Mouse (Mus musculus) left cerebral cortex, adult 8-10 months (tissue): ENCODE measurements around the gene Cd7. TPM values are rescaled to one million over a fixed set of nuclear protein-coding genes. Genes with fewer than 3 reads are reported as not detected.
"Not testable (repeated sequence)": the region's sequence is repeated elsewhere in the genome, so short reads cannot be mapped to it uniquely, and the experiment has no call there.

ENCODE experiments used
- DNase-seq, 2 experiments: peaks; one replicate each; pipeline ENCODE4 v3.0.0; 2022; ENCODE audit warnings: low spot score in 2 of 2
- total RNA-seq, 4 experiments: library from RNA; stranded (reverse); gene quantifications; 2 replicates each; pipeline ENCODE4 v1.2.4; 2022

Gene Cd7
- 1 to 10 TPM; 1.3 to 2.7 (median 1.4) TPM for total RNA-seq

DNA sequence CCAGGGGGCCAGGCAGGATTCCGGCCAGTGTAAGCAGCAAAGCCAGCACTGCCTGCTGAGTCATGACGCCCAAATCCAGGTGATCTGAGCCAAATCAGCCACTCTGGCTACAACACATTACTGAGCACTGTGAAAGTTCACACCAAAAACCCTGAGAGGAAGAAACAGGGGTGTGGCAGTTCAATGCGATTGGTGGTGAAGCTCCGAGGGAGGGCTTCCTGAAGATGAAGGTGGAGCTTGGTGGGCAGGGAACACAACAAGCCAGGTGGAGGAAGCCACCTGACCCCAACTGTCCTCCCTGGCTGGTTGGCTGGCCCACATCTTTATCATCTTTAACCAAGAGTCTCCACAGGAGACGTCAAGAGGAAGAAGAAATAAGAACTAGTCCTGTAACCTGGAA lies at the start of gene Cd7:
Cd7 (minus strand) TSS at position 117 of the 400 bp plus-strand sequence.
- peak in 1 of 2 experiments; percentile 30 for DNase-seq

DNA sequence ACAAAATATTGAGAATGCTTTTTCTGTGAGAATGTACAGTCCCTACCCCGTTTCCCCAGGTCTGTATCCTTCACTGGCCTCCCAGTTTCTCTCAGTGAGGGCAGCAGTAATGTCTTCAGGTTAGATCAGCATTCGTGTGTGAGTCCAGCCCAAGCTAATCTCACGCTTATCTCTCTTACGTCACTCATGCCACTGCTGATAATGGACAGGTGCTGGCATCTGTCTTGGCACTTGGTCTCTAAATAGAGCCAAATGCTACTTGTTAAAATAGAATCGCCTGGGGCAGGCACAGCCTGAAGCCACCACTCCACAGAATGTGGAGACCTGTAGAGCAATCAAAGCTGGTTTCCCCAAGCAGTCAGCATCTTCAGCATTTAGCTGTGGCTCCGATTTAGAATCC lies 49.8 kb upstream of the Cd7 start:
- DNase-seq = no peak

DNA sequence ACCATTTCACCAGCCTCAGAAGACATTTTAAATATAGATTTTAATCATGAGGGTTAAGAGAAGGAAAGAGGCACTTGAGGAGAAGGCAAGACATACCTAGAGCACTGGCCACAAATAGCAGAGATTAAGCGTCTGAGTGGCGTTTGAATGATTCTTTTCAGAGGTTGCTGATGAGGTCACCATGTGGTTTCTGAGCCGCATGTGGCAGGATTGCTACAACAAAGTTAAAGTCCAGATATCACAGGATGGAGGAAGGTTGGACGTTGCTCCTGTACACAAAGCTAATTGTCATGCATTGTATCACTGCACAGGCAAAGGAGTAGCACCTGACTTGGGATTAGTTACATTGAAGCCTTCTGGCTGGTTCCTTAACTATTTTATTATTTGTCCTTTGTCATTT lies 47.1 kb upstream of the Cd7 start:
- no peak for DNase-seq

DNA sequence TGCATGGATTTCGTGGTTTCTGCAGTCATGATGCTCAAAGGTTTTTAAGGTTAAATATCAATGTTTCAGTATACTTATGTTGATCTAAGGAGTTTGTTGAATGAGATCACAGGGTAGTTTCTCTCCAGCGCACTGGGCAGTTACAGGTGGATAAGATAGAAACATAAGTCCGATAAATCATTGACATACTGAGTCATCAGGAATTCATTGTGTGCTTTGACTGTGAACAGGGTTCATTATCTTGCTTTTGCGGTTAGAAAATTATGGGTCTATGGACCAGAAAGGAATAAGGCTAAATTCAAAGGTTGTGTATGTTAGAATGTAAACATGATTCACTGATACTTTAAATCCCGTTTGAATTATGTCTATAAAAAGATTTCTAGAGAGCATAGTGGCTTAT lies 46.0 kb upstream of the Cd7 start:
- no peak for DNase-seq

DNA sequence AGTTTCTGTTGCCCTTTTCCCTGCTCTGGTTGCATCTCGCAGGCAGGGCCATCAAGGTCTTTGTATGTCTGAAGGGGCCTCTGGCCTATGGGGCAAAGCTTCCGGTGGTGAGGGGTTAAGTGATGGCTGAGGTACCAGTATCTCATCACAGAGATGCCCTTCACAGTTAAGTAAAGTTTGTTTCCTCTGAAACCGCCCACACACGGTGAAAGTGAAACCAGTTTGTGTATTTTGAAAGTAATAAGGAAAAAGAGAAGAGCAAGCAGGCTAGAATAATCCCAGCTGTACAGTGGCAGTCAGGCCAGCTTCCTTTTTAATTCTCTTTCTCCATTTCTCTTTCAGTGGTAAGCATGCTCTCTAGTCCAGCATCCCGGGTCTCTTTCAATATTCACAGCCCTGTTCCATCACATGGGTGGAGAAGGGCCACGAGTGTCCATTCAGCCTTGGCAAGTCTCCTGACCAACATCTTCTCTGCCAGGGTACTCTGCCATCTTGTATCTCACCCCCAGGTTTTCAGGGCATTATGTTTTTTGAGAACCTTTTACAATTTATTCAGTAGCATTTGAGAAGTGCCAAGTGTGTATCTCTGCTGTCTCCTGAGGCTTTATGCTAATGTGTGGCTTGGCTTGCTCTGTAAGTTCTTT lies 43.8 kb upstream of the Cd7 start:
- no peak for DNase-seq

DNA sequence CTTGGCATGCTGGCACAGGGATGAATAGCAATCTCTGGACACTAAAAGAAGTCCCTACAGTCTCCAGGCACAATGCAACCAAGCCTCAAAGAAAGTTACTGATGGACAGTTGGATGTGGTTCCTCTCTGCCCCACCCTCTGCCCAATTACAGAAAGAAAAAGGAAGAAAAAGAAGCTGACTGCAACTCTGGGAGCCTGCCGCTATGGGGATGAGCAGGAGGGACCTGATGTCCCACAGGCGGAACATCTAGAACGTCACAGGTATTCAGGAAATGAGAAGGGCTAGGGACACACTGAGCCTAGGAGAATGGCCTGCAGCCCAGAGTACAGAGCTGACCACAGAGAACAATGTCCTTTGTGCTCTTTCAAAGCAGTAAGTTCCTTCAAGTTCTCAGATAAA lies 43.0 kb upstream of the Cd7 start:
- DNase-seq = no peak

DNA sequence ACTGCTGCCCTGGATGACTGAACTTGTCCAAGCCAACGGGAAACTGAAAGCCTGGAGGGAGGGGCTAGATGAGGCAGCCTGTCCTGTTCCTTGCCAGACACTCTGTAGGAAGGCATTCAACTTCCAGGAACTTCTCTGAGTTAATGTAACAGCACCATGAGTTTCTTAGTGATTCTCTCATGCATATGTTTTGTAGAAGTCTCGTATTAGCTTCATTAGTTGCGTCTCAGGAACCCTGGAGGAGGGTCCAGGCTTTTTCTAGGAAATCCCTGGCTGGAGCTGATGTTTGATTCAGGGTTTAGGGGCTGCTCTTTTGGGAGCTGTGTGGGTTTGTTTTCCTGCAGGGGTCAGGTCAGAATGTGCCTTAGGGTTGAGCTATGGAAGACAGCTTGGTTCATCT lies 41.9 kb upstream of the Cd7 start, which contains the start of gene Sectm1a:
Sectm1a (minus strand) TSS at position 101 of the 400 bp plus-strand sequence.
- DNase-seq = no peak

DNA sequence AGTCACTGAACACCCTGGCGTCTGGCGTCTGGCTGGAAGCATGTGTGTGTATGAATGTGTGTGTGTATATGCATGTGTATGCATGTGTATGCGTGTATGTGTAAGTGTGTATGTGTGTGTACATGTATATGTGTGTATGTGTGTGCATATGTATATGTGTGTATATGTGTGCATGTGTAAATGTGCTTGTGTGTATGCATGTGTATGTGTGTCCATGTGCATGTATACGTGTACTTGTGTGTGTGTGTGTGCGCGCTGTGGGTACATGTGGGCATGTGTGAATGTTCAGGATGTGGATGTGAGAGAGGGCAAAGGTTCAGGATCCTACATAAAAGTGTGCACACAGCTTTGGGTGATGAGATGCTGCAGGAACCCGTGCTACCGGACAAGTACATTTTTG lies 41.1 kb upstream of the Cd7 start:
- DNase-seq = no peak

DNA sequence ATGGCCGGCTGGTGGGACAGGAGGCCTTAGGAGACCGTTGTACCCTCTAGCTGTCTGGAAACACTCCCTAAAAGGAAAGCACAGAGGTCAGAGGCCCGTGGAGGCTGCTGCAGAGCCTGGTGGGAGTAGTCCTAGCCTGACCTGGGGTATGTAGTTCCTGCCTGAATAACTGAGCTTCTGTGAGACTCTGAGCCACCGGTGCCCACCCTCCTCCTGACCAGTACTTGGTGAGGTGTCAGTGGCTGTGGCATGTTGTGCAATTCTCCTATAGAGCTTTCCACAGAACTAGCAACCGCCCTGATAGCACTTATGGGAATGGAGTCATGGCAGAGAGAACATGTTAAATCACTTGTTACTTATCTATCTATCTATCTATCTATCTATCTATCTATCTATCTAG lies 36.4 kb upstream of the Cd7 start:
- no peak for DNase-seq

DNA sequence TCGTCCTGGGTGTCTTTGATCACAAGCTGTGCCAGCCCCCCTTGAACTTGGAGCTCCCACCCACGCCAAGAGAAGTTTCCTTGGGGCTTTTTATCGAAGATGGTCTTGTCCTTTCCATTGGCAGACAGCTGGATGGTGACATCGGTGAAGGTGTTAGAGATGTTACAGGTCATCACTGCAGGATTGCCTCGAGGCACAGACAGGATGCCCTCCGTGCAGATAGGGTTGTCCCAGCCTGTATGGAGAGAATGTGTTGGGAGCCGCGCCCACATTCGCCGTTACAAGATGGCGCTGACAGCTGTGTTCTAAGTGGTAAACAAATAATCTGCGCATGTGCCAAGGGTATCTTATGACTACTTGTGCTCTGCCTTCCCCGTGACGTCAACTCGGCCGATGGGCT lies 30.4 kb upstream of the Cd7 start:
- not testable (repeated sequence) for DNase-seq

DNA sequence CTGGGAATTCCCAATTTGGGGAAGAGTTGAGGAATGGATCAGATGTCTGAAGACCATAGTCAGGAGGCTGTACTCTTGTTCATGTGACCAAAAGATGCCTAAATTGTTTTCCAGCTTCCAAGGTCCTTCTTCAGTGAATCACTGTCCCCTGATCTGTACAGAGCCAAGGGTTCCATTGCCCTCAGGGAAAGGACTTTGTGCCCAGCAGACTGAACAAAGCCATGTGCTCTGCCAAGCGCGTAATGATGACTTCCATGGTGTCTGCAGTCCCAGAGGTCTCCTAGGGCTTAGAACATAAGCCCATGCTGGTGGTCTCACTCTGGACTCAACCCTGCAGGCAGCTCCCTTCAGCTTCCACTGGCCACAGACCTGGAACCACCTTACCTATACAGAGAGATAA lies 28.7 kb upstream of the Cd7 start:
- no peak for DNase-seq

DNA sequence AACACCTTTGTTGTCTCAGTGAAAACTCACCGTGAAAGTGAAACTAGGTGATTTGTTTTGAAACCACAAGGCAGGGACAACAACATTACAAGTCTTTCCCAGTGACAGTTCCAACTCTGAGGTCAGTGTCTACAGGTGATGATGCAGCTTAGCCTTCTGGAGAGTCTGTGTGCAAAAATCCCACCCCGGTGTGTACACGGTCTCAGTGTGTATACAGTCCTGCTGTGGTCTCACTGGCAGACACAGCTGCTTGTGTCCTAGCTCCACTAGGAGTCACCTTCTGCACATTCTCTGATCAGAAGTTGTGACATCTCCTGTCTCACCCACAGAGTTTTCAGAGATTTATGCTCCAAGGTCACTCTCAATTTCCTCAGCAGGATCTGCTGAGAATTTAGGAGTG lies 25.0 kb upstream of the Cd7 start:
- no peak for DNase-seq

DNA sequence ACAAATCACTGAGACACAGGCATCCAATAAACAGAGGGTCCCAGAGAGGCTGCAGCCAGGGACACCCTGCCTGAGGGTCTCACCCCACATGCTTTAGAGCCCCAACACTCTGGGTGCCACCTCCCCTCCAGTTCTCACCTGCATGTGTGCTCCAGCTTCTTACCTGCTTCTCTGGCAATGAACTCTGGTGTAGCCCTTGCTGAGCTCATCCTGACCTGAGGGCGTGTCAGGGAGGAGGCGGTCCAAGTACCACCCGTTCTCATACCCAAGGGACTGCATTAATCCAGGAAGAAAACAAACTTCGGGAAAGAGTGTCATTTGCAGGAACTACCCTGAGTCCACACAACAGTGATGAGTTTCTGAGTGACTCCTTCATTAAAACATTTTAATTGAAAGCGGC lies 24.2 kb upstream of the Cd7 start, which contains the start of gene Sectm1b:
Sectm1b (minus strand) TSS at position 191 of the 400 bp plus-strand sequence.
- DNase-seq = no peak

DNA sequence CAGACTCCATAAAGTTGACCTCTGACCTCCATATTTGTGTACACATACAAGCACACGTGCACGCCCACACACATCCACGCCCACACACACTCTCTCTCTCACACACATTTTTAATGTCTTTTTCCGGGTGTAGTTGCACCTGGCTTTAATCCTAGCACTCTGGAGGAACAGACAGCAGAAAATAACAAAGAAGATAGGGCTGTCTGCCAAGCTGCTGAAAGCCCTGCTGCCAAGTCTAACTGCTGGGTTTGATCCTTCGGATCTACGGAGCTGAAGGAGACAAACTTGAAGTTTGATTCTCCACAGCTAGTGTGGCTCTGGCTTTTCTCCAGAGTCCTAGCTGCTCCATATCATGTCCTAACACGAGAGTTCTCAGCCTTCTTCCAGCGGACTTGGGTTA lies 22.4 kb upstream of the Cd7 start:
- no peak for DNase-seq

DNA sequence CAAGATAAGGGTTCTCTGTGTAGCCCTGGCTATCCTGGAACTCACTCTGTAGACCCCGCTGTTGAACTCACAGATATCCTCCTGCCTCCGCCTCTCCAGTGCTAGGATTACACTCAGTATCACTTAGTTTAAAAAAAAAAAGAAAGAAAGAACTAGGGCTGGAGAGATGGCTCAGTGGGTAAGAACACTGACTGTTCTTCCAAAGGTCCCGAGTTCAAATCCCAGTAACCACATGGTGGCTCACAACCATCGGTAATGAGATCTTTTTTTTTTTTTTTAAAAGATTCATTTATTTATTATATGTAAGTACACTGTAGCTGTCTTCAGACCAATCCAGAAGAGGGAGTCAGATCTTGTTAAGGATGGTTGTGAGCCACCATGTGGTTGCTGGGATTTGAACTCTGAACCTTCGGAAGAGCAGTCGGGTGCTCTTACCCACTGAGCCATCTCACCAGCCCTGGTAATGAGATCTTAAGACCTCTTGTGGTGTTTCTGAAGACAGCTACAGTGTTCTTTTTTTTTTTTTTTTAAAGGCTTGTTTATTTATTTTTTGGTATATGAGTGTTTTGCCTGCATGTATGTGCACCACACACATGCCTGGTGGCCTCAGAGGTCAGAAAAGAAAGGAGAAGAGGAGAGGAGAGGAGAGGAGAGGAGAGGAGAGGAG lies 21.3 kb upstream of the Cd7 start:
- not testable (repeated sequence) for DNase-seq

DNA sequence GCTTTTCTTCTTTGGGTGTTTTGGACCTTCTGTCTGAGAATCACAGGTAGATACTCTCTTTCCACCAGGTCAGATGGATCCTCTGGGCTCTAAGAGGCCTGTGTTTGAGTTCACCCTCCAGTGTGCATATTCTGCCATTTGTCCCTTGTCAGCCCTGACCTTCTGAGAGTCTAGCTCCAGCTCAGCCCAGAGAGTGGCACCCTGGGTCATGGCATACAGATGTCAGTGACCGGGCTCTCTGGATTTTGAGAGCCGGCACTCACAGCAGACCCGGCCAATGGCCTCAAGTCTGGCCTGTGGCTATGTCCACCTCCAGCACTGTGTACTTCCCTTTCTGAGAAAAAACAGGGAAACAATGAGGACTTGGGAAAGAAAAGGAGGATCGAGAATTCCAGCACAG lies 20.3 kb upstream of the Cd7 start:
- no peak for DNase-seq

DNA sequence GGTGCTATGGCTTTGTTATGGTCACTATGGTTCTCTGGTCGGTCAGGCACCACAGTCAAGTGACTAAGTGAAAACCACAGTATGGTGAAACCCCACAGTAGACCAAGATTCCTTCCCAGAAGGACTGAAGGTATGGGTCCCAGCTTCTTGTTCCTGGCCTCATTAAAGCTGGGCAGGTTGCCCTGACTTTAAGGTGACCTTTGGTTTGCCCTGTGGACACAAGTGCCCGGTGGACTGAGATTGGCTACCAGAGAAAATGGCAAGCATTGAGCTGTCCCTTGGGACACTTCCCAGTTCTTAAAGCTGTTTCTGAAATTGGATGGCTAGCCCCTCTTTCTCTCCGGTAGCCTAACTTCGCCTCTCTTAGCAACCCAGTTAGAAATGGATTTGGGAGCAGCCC lies 19.7 kb upstream of the Cd7 start:
- no peak for DNase-seq

DNA sequence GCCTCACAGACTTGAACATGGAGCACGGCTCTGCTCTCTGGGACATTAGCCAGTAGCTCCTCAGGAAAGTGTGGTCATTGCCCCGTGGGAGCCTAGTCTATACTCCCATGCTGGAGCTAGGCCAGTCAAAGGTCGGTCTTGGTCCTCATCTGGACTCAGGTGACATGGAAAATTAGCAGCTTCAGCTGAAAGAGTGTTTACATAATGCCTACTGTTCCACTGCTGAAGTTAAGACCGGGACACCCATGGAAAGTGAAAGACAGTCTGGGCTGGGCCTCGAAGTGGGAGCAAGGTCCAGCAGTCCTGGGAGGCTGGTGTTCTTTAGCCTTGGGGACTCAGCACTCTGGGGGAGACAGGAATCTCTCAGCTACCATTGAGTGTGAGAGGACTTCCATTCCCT lies 18.9 kb upstream of the Cd7 start:
- no peak for DNase-seq

DNA sequence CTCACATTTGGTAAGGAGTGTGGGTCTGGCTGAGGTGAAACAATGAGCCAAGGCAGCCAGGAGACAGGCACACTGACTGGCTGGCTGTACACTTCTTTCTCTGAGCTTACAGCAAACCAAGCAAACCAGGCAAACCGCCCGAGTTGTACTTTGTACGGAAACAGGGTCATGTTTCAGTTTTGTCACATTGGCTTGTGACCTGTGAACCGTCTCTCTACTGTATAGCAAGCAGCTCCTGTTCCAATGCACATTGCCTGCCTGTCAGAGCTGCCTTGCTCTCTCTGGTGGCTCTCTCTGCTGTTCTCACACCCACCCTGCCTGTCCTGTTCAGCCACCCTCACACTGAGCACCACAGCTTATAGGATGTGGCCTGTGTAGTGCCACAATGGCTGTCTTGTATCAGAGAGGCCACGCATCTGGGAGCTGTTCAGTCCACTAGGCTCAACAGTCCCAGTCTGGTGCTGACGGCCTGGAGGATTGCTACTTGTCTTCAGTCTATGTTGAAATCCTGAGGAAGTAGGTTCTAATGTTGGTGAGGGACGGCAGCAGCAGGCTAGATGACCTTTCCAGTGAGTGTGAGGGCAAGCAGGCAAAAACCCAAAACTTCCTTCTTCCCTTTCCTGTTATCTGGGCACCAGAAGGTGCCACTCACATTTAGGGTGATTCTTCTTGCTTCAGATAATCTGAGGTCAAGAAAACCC lies 17.5 kb upstream of the Cd7 start:
- no peak for DNase-seq

DNA sequence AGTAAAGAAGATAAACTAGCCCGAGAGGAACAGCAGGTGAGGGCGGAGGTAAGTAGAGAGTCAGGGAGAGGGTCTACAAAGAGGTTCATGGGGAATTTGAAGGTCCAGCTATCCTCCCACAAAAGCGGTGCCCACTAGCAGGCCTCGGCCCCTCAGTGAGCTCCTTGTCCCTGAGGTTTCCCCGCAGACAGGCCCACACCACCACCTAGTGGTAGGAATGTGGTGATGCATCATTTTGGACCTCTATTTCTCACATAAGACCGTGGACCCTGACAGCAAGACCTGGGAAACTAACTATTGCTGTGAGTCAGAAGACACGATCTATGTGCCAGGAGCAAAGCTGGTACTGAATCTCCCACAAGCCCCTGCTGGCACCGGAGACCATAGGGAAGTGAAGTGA lies 14.3 kb upstream of the Cd7 start:
- DNase-seq = peak; percentile 28 to 73

DNA sequence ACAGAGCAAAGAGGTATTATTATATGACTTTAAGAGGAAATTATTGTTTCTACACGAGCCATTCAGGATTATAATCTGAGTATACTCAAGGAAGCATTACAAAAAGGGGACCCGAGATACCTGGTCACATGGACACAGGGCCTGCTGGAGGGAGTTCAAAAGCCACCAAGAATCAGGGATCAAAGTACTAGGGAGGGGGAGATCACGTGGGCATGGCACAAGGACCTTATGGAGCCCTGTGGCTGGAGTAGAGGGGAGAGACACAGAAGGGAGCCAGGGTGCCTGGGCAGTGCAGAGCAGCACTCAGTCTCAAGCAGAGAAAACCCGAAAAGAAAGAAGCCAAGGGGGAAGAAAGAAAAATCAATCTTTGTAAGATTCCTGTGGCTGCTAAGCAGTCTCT lies 13.2 kb upstream of the Cd7 start:
- DNase-seq = no peak

DNA sequence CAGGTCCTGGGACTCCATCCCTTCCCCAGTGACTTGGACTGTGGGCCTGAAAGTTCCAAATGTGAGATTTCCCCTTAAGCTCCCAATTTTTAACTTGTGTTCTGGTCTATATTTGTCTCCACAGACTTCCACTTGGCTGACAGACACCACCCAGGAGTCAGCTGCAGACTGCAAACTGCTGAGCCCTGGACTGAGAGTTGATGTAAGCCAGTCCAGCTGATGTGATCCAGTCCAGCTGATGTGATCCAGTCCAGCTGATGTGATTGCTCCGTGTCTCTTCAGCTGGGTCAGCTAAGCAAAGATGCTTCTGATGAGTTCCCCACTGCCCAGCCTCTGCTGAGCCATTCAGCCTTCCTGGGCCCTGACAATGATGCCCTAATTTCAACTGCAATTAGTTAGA lies 12.6 kb upstream of the Cd7 start:
- no peak for DNase-seq

DNA sequence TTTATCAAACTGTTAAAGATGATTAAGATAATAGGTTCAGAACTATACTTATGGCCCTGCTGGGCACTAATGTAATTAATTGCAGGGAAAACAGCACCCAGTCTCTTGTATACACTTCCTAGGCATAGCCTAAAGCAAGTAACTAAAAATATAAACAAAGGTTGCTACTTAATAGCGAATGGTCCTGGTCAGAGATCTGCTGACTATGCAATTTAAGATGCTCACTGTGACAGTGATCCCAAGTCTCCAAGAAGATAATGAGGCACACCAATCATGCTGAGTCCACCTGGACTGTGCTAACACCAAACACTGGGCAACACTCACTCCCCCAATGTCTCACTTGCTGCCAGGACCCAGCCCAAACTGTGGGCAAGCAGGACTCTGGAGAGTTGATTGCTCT lies 10.6 kb upstream of the Cd7 start:
- no peak for DNase-seq
